Mouse (Mus musculus) cortical plate, adult 2 months (tissue): ENCODE data around the gene Zc3h12d.

Experiments used
- CTCF ChIP-seq: fragments of 200-500 bp; IDR thresholded peaks from 2 replicates; pipeline ENCODE4 v1.5.1; 2011; ENCODE audit warnings: mild to moderate bottlenecking, control low read depth, low read length; ENCODE audit not compliant: insufficient read depth; ENCODE audit errors: extremely low read depth
- POLR2A ChIP-seq: fragments of 200-500 bp; IDR thresholded peaks from 2 replicates; pipeline ENCODE4 v1.6.1; 2011; ENCODE audit warnings: mild to moderate bottlenecking, low read length, control low read depth; ENCODE audit not compliant: insufficient read depth; ENCODE audit errors: extremely low read depth

GRCm38 (mm10) chr10:7826106-7826505 lies 6.2 kb upstream of the Zc3h12d start:
- no peak for TF ChIP-seq POLR2A
- no peak for TF ChIP-seq CTCF
